Mouse (Mus musculus): ENCODE measurements around the gene Prkn.

- TF ChIP-seq EP300 (IDR thresholded peaks at IDR 0.05): no peak
- no peak; the same call in 1 of the 2 replicates for TF ChIP-seq CTCF (IDR thresholded peaks at IDR 0.05)
These were observed 189.2 kb downstream of the Prkn start for GRCm38 (mm10) chr17:11029348-11029747.

Data from lung, postnatal 0 days (tissue).